Mouse (Mus musculus) urinary bladder, postnatal 36 days (tissue): ENCODE data around the gene Atat1.
"Not testable (repeated sequence)": the region's sequence is repeated elsewhere in the genome, so short reads cannot be mapped to it uniquely, and the experiment has no call there.

Experiments
- DNase-seq, 2 experiments: peaks; one replicate each; pipeline ENCODE4 v3.0.0; 2022; ENCODE audit warnings: low spot score in 2 of 2, mixed read lengths in 1 of 2

The Atat1 gene

GRCm38 (mm10) chr17:35909919-35910369 is at the start of gene Atat1:
TSS of gene Atat1 (minus strand) at chr17:35910075.
- peak; percentile 94 to 96 for DNase-seq

GRCm38 (mm10) chr17:35958533-35959223 is 48.8 kb upstream of the Atat1 start:
- no peak for DNase-seq

GRCm38 (mm10) chr17:35954665-35955064 is 44.8 kb upstream of the Atat1 start:
- no peak for DNase-seq

- not testable (repeated sequence) for DNase-seq
Observed at GRCm38 (mm10) chr17:35952559-35952958, 42.7 kb upstream of the Atat1 start.

GRCm38 (mm10) chr17:35950946-35951345 is 41.1 kb upstream of the Atat1 start:
- DNase-seq: not testable (repeated sequence)

GRCm38 (mm10) chr17:35939941-35940340 is 30.1 kb upstream of the Atat1 start:
- no peak for DNase-seq

GRCm38 (mm10) chr17:35939108-35939507 is 29.2 kb upstream of the Atat1 start:
- no peak for DNase-seq

GRCm38 (mm10) chr17:35937700-35938348 is 27.9 kb upstream of the Atat1 start:
- DNase-seq: peak in 1 of 2 experiments; percentile 15

GRCm38 (mm10) chr17:35935763-35936162 is 25.9 kb upstream of the Atat1 start:
- not testable (repeated sequence) for DNase-seq

- no peak for DNase-seq
Observed at GRCm38 (mm10) chr17:35932608-35933007, 22.7 kb upstream of the Atat1 start.

GRCm38 (mm10) chr17:35930627-35931026 is 20.8 kb upstream of the Atat1 start:
- no peak for DNase-seq

- DNase-seq: no peak
Observed at GRCm38 (mm10) chr17:35929534-35929933, 19.7 kb upstream of the Atat1 start.

GRCm38 (mm10) chr17:35927471-35927870 is 17.6 kb upstream of the Atat1 start:
- DNase-seq: no peak

- no peak for DNase-seq
Observed at GRCm38 (mm10) chr17:35923281-35923680, 13.4 kb upstream of the Atat1 start.

GRCm38 (mm10) chr17:35922566-35922965 is 12.7 kb upstream of the Atat1 start:
- no peak for DNase-seq

GRCm38 (mm10) chr17:35921710-35922109 is 11.8 kb upstream of the Atat1 start:
- no peak for DNase-seq

- DNase-seq: no peak
Observed at GRCm38 (mm10) chr17:35920862-35921562, 11.1 kb upstream of the Atat1 start.

- DNase-seq: no peak
Observed at GRCm38 (mm10) chr17:35920384-35920783, 10.5 kb upstream of the Atat1 start.

GRCm38 (mm10) chr17:35919864-35920301 is 10.0 kb upstream of the Atat1 start:
- DNase-seq: no peak

GRCm38 (mm10) chr17:35919060-35919715 is 9.3 kb upstream of the Atat1 start:
- peak; percentile 88 to 95 for DNase-seq

- peak in 1 of 2 experiments; percentile 33 for DNase-seq
Observed at GRCm38 (mm10) chr17:35918276-35919059, 8.6 kb upstream of the Atat1 start.
